ENCODE assay signal across 8 mouse cellular contexts in the genomic region with DNA sequence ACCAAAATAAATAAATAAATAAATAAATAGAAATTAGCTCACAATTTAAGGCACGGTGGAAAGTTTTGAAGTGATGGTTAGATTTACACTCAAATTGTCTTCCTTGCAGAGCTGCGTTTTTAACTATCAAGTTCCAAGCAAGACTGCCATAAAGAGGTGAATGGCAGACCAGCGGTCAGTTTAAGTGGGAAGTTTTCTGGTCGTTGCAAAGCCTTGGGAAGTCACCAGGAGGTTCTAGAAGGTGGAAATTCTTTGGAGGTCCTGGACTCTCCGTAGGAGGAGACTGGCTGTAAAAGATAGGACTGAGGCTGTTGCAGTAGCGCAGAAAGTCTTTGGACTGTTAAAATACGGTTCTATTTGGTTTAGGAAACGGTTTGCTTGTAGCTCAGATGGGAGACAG. TPM values are rescaled to one million over a fixed set of nuclear protein-coding genes. Genes with fewer than 3 reads are reported as not detected.
DNase-seq lines count a peak whose midpoint lies in the region; ATAC-seq and TF ChIP-seq lines count a peak whose summit lies in the region.

No protein-coding gene starts in this region.

- WGBS in embryonic facial prominence, embryonic 11.5 days, result 12% methylated on average over 8 of the region's 8 CpGs
- 3% methylated on average over 8 of the region's 8 CpGs for WGBS in intestine, embryonic 16.5 days

- peak; percentile 2; the same call in 1 of the 2 replicates for ATAC-seq in embryonic facial prominence, embryonic 11.5 days (replicated peaks; ENCODE audit: insufficient number of reproducible peaks, low FRiP score, low TSS enrichment, low read depth)
- ATAC-seq in intestine, embryonic 16.5 days, result no peak

- H3K27me3 ChIP-seq in embryonic facial prominence, embryonic 11.5 days (ENCODE audit: control insufficient read depth, insufficient read depth, low read length), result no peaks in the 10 kb centered on the region
- no peaks in the 10 kb centered on the region for H3K27me3 ChIP-seq in intestine, embryonic 16.5 days (replicated peaks; ENCODE audit: control insufficient read depth, insufficient read depth, low read length)
- H3K27me3 ChIP-seq in myocyte (ENCODE audit: control insufficient read depth, insufficient read depth, insufficient read length), result no peaks in the 10 kb centered on the region

- intact Hi-C loops in left cerebral cortex, adult 2 months (cut with DNase I), result loop anchor here (1.0 kb wide), 1 partner anchor 16 kb away; a partner anchor contains a TSS
- intact Hi-C loops in left cerebral cortex, postnatal 14 days (cut with DNase I), result no loop called here

- DNase-seq in left cerebral cortex, adult 2 months (ENCODE audit: extremely low spot score in 1 of 2, low spot score in 2 of 2), result no peak
- DNase-seq in left cerebral cortex, postnatal 14 days (ENCODE audit: low spot score in 2 of 2), result no peak
- no peak for DNase-seq in embryonic facial prominence, embryonic 11.5 days (ENCODE audit: low spot score)
- no peak for DNase-seq in cerebellum, adult 9-10 months
- DNase-seq in ovary, postnatal 14 days (ENCODE audit: low spot score), result no peak
- DNase-seq in right cerebral cortex, postnatal 25 days, result no peak

- H3K79me2 ChIP-seq in myocyte (ENCODE audit: control insufficient read depth, insufficient read depth), result peaks cover 6% of the 10 kb centered on the region

- peak overlapping the region; percentile 82 for H3K9ac ChIP-seq in embryonic facial prominence, embryonic 11.5 days (replicated peaks; ENCODE audit: low read length)
- peak overlapping the region; percentile 76 for H3K9ac ChIP-seq in intestine, embryonic 16.5 days (ENCODE audit: low read depth, low read length)

- H3K36me3 ChIP-seq in embryonic facial prominence, embryonic 11.5 days (replicated peaks; ENCODE audit: control insufficient read depth, insufficient read depth, low read depth, low read length), result peaks cover 24% of the 10 kb centered on the region
- H3K36me3 ChIP-seq in intestine, embryonic 16.5 days (ENCODE audit: control insufficient read depth, insufficient read depth, low read length), result peaks cover 13% of the 10 kb centered on the region
- H3K36me3 ChIP-seq in myocyte (ENCODE audit: control insufficient read depth, insufficient read depth), result no peaks in the 10 kb centered on the region

- peaks cover 6% of the 10 kb centered on the region for H3K9me3 ChIP-seq in embryonic facial prominence, embryonic 11.5 days (replicated peaks; ENCODE audit: control insufficient read depth, low read length)
- no peaks in the 10 kb centered on the region for H3K9me3 ChIP-seq in intestine, embryonic 16.5 days (ENCODE audit: control insufficient read depth, low read length)

- H3K27ac ChIP-seq in left cerebral cortex, adult 2 months, result peak overlapping the region; percentile 96
- H3K27ac ChIP-seq in embryonic facial prominence, embryonic 11.5 days (replicated peaks; ENCODE audit: low read depth, low read length), result peak overlapping the region; percentile 79
- peak overlapping the region; percentile 88 for H3K27ac ChIP-seq in intestine, embryonic 16.5 days (ENCODE audit: low read length)

- H3K4me1 ChIP-seq in embryonic facial prominence, embryonic 11.5 days (ENCODE audit: control insufficient read depth, insufficient read depth, low read length), result no peaks in the 10 kb centered on the region
- H3K4me1 ChIP-seq in intestine, embryonic 16.5 days (ENCODE audit: control insufficient read depth, insufficient read depth, low read length), result peaks cover 8% of the 10 kb centered on the region

- no peak for TF ChIP-seq POLR2A in myocyte (IDR thresholded peaks at IDR 0.05; ENCODE audit: insufficient read length, low read depth)

- TF ChIP-seq CTCF in left cerebral cortex, adult 2 months (IDR thresholded peaks at IDR 0.05), result no peak

- H3K4me3 ChIP-seq in left cerebral cortex, adult 2 months, result peak overlapping the region; percentile 69
- peak overlapping the region; percentile 83 for H3K4me3 ChIP-seq in embryonic facial prominence, embryonic 11.5 days (ENCODE audit: low read depth, low read length)
- H3K4me3 ChIP-seq in intestine, embryonic 16.5 days (ENCODE audit: low read length), result peak overlapping the region; percentile 74
- H3K4me3 ChIP-seq in myocyte, result peak overlapping the region; percentile 53

- H3K4me2 ChIP-seq in embryonic facial prominence, embryonic 11.5 days (ENCODE audit: low read depth, low read length), result peak overlapping the region; percentile 69
- peak overlapping the region; percentile 69 for H3K4me2 ChIP-seq in intestine, embryonic 16.5 days (ENCODE audit: low read depth, low read length)
- H3K4me2 ChIP-seq in myocyte (ENCODE audit: low read depth), result peak overlapping the region; percentile 99

- H3ac ChIP-seq in myocyte (ENCODE audit: control insufficient read depth, insufficient read length), result peak overlapping the region; percentile 21

TF ChIP-seq in myocyte, 11 proteins besides CTCF, POLR2A, EP300 and RAD21:
- no peak for TF ChIP-seq TCF12 (IDR thresholded peaks at IDR 0.05; ENCODE audit: insufficient read depth, poor library complexity, severe bottlenecking)
- no peak for TF ChIP-seq MYOD1 (IDR thresholded peaks at IDR 0.05; ENCODE audit: control insufficient read depth in 1 of 3, insufficient read length in 2 of 3, low read depth in 2 of 3)
- no peak for TF ChIP-seq USF1 (IDR thresholded peaks at IDR 0.05; ENCODE audit: low read depth)
- TF ChIP-seq REST (IDR thresholded peaks at IDR 0.05; ENCODE audit: insufficient read depth, insufficient read length), result no peak
- no peak for TF ChIP-seq E2F4 (IDR thresholded peaks at IDR 0.05; ENCODE audit: insufficient read depth)
- no peak for TF ChIP-seq TCF3 (IDR thresholded peaks at IDR 0.05; ENCODE audit: insufficient read length, low read depth)
- no peak for TF ChIP-seq MAX (IDR thresholded peaks at IDR 0.05; ENCODE audit: low read depth)
- TF ChIP-seq POLR2AphosphoS2 (IDR thresholded peaks at IDR 0.05; ENCODE audit: insufficient read length, low read depth), result no peak
- TF ChIP-seq SRF (IDR thresholded peaks at IDR 0.05; ENCODE audit: control insufficient read depth, insufficient read length, low read depth), result no peak
- no peak for TF ChIP-seq CEBPB (IDR thresholded peaks at IDR 0.05; ENCODE audit: insufficient read depth, poor library complexity, severe bottlenecking)
- TF ChIP-seq MYOG (IDR thresholded peaks at IDR 0.05; ENCODE audit: control insufficient read depth in 1 of 3, insufficient read depth in 1 of 3, insufficient read length in 2 of 3, low read depth in 2 of 3), result no peak

RNA-seq across cellular contexts. Expression of a gene that starts 0.5 kb away (rescaled TPM):
- total RNA-seq in left cerebral cortex, adult 2 months (2021), result 10 to 100 TPM; 90.6 to 96.1 TPM
- total RNA-seq in left cerebral cortex, postnatal 14 days (2021), result 10 to 100 TPM; 79.9 to 81.5 TPM
- polyA plus RNA-seq in embryonic facial prominence, embryonic 11.5 days (2014; fragmentation: Nextera tagmentation; extraction: Ambion mirVana), result 43.1 and 43.6 TPM in 2 replicates
- polyA plus RNA-seq in intestine, embryonic 16.5 days (2015; fragmentation: Nextera tagmentation; extraction: Ambion mirVana), result 73.6 and 94.9 TPM in 2 replicates
- 44.1 TPM for polyA plus RNA-seq in myocyte (2012; fragmentation: generic; extraction: Trizol)

RNA-seq across cellular contexts. Expression of a gene that starts 6.8 kb away (rescaled TPM):
- total RNA-seq in left cerebral cortex, adult 2 months (2021), result 10 to 100 TPM; 32.4 to 34.8 TPM
- 10 to 100 TPM; 25.3 to 26.4 TPM for total RNA-seq in left cerebral cortex, postnatal 14 days (2021)
- 29.0 and 29.9 TPM in 2 replicates for polyA plus RNA-seq in embryonic facial prominence, embryonic 11.5 days (2014; fragmentation: Nextera tagmentation; extraction: Ambion mirVana)
- 30.3 and 31.4 TPM in 2 replicates for polyA plus RNA-seq in intestine, embryonic 16.5 days (2015; fragmentation: Nextera tagmentation; extraction: Ambion mirVana)
- polyA plus RNA-seq in myocyte (2012; fragmentation: generic; extraction: Trizol), result 29.2 TPM

RNA-seq across cellular contexts. Expression of a gene that starts 15.4 kb away (rescaled TPM):
- 10 to 100 TPM; 76.5 to 86.0 TPM for total RNA-seq in left cerebral cortex, adult 2 months (2021)
- 10 to 100 TPM; 70.2 to 74.8 TPM for total RNA-seq in left cerebral cortex, postnatal 14 days (2021)
- 13.6 and 17.5 TPM in 2 replicates for polyA plus RNA-seq in embryonic facial prominence, embryonic 11.5 days (2014; fragmentation: Nextera tagmentation; extraction: Ambion mirVana)
- 39.9 and 43.3 TPM in 2 replicates for polyA plus RNA-seq in intestine, embryonic 16.5 days (2015; fragmentation: Nextera tagmentation; extraction: Ambion mirVana)
- 14.8 TPM for polyA plus RNA-seq in myocyte (2012; fragmentation: generic; extraction: Trizol)

RNA-seq across cellular contexts. Expression of a gene that starts 29.1 kb away (rescaled TPM):
- total RNA-seq in left cerebral cortex, adult 2 months (2021), result under 1 TPM in 1 of 2 experiments, not detected in 1; 0.23 TPM
- under 1 TPM; 0.21 to 0.53 TPM for total RNA-seq in left cerebral cortex, postnatal 14 days (2021)
- polyA plus RNA-seq in embryonic facial prominence, embryonic 11.5 days (2014; fragmentation: Nextera tagmentation; extraction: Ambion mirVana), result 0.14 TPM in 1 of 2 replicates, not detected in the other
- polyA plus RNA-seq in intestine, embryonic 16.5 days (2015; fragmentation: Nextera tagmentation; extraction: Ambion mirVana), result not detected in 2 replicates
- not detected for polyA plus RNA-seq in myocyte (2012; fragmentation: generic; extraction: Trizol)

RNA-seq across cellular contexts. Expression of a gene that starts 32.3 kb away (rescaled TPM):
- total RNA-seq in left cerebral cortex, adult 2 months (2021), result under 1 TPM; 0.84 to 0.88 TPM
- total RNA-seq in left cerebral cortex, postnatal 14 days (2021), result 1 to 10 TPM in 1 of 2 experiments, under 1 TPM in 1; 0.74 to 1.2 TPM
- 2.1 TPM in 2 replicates for polyA plus RNA-seq in embryonic facial prominence, embryonic 11.5 days (2014; fragmentation: Nextera tagmentation; extraction: Ambion mirVana)
- 17.4 and 17.9 TPM in 2 replicates for polyA plus RNA-seq in intestine, embryonic 16.5 days (2015; fragmentation: Nextera tagmentation; extraction: Ambion mirVana)
- polyA plus RNA-seq in myocyte (2012; fragmentation: generic; extraction: Trizol), result 5.5 TPM
